Mouse (Mus musculus): ENCODE data around the gene Zp1.

The Zp1 gene

GRCm38 (mm10) chr19:10880085-10880974 lies 40.1 kb downstream of the Zp1 start:
- DNase-seq (ENCODE audit: low read depth in 2 of 2, low spot score in 2 of 2) = peak; percentile 57 to 67

- DNase-seq (ENCODE audit: low read depth in 2 of 2, low spot score in 2 of 2) = no peak
Observed at GRCm38 (mm10) chr19:10878201-10878837, 42.1 kb downstream of the Zp1 start.

GRCm38 (mm10) chr19:10871328-10871961 lies 49.0 kb downstream of the Zp1 start:
- no peak for DNase-seq (ENCODE audit: low read depth in 2 of 2, low spot score in 2 of 2)

- DNase-seq (ENCODE audit: low read depth in 2 of 2, low spot score in 2 of 2) = no peak
Observed at GRCm38 (mm10) chr19:10870676-10871075, 49.8 kb downstream of the Zp1 start.

GRCm38 (mm10) chr19:10869886-10870527 lies 50.4 kb downstream of the Zp1 start, which contains the start of gene Tmem132a:
Tmem132a (minus strand) TSS chr19:10869940.
- DNase-seq (ENCODE audit: low read depth in 2 of 2, low spot score in 2 of 2) = no peak

- DNase-seq (ENCODE audit: low read depth in 2 of 2, low spot score in 2 of 2) = no peak
Observed at GRCm38 (mm10) chr19:10869241-10869885, 51.1 kb downstream of the Zp1 start.

- no peak for DNase-seq (ENCODE audit: low read depth in 2 of 2, low spot score in 2 of 2)
Observed at GRCm38 (mm10) chr19:10868623-10869141, 51.8 kb downstream of the Zp1 start.

GRCm38 (mm10) chr19:10867946-10868622 lies 52.3 kb downstream of the Zp1 start:
- DNase-seq (ENCODE audit: low read depth in 2 of 2, low spot score in 2 of 2) = no peak

GRCm38 (mm10) chr19:10866351-10866750 lies 54.1 kb downstream of the Zp1 start:
- no peak for DNase-seq (ENCODE audit: low read depth in 2 of 2, low spot score in 2 of 2)
